Mouse (Mus musculus) spleen, postnatal 4 days (tissue): ENCODE measurements at regions not wholly inside any gene's neighbourhood (a gene's known extent, or its start where the extent isn't known, plus 50 kb on each side); places are given as distances from the start of the nearest gene placed in this dataset.

Source experiments
- DNase-seq, 2 experiments: peaks; one replicate each; pipeline ENCODE4 v3.0.0; 2022; ENCODE audit warnings: low spot score in 2 of 2

DNA sequence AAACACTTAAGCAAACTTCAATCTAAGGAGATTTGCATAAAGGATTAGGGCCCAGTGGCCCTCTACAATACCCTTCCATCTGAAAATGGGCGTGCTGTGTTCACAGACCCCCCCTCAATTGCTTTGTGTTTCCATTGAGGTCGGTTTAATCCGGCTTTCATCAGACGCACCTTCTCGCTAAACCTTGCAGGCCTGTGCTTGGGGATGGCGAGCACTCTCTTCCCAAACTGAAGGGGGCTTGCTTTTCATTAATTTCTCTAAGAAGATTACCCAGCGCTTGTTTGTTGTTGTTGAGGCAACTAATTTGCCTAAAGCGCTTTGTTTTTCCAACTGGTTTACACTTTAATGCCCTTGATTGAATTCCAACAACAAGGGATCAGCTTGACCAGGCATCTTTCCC lies 268.8 kb upstream of the Irx3 start:
- DNase-seq = no peak

DNA sequence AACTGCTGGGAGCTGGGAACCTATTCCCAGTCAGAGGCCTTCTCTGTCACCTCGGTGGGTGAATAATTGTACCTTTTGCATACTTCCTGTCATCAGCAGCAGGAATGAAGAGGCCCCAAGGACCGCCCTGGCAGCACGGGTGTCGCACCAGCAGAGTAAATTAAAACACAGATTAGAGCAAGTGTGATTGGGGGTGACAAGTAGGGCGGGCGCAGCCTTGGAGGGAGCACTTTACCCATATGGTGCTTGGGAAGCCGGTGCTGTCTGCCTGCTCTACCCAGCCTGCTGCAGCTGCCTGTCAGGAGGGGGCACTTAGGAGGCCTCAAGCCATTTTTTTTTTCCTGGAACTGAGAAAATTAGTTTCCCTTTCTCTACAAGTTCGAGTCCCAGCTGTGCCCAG lies 264.6 kb upstream of the Irx3 start:
- no peak for DNase-seq

- DNase-seq = no peak
These were observed 263.8 kb upstream of the Irx3 start for GRCm38 (mm10) chr8:92065554-92066239.

- DNase-seq = no peak
These were observed 263.1 kb upstream of the Irx3 start for GRCm38 (mm10) chr8:92064971-92065370.

DNA sequence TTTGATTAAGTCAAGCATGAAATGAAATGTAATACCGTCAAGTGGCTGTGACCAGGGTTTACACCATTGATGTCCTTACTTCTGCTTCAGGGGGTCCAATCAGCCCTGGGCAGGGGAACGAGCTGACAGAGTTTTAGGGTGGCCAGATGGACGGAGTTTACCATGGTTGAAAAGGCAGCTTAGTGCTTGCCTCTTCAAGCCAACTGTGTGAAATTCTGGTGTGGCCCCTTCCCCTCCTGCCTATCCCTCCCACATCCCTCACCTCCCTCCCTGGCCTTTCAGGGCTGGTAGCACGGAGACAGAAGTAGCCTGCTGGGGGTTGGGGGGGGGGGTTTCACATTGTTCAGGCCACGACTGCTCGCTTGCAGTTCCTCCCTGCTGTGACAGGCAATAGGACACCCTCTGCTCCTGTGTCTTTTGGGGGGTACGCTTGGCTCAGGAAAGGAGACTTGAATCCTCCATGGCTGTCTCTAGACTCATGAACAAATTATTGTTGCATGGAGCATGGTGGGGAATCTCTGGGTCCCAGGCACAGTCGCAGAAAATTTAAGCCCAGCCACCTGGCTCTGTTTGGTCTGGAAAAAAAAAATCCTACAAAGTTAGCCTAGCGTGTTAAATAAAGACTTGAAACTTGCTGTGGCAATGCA lies 262.4 kb upstream of the Irx3 start:
- no peak for DNase-seq

DNA sequence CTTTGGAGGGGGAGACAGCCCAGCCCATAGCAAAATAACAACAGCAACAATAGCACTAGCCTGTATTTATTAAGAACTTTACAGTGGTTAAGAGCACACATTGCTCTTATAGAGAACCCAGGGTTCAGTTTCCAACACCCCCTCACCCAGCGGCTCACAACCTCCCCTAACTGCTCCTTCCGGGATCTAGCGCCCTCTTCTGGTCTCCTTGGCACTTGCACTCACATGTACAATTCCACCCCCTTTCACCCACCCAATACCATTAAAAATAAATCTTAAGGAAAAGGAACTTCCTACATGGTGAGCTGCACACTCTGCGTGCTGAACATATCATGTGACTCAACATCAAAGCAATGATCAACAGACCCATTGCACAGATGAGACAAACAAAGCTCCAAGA lies 261.5 kb upstream of the Irx3 start:
- no peak for DNase-seq

- no peak for DNase-seq
These were observed 257.6 kb upstream of the Irx3 start for GRCm38 (mm10) chr8:92059471-92059870.

GRCm38 (mm10) chr8:92058953-92059352 lies 257.1 kb upstream of the Irx3 start:
- DNase-seq = no peak

DNA sequence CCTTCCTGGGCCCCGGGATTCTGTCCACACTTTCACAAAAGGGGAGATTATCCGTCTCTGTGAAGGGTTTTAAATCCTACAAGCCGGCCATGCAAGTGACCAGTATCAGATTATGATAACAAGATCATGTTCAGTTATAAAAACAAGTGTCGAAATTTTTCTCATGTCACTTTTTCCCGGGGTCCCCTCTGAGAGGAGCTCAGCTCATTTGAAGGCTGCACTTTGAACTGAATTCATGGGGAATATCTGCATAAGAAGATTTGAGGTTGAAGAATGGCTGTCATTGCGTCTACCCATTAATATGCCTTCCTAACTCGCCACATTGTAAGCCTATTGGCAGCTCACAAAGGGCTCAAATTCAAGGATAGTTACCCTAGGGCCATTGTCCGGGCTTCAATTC lies 256.0 kb upstream of the Irx3 start:
- DNase-seq = no peak

- no peak for DNase-seq
These were observed 253.7 kb upstream of the Irx3 start for GRCm38 (mm10) chr8:92055590-92055989.

GRCm38 (mm10) chr8:92044695-92045094 lies 242.8 kb upstream of the Irx3 start:
- DNase-seq = no peak

- no peak for DNase-seq
These were observed 241.1 kb upstream of the Irx3 start for GRCm38 (mm10) chr8:92042951-92043350.

DNA sequence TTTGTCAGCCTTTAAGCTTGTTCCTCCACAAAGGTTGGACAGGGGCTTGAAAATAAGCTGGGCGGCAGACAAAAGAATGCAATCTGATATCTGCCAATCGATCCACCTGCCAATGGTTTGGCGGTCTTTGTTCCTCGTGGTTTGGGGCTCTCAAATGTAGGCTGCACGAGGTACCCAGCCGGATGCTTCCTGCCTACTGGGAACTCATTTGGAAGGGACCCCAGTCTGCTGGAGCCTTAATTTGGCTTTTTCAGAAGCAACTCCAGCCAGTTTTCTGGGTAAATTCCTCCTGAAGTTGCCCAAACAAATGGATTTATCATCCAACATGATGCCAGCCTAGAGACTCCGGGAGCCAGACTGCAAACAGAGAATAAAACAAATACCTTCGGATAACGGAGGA lies 228.1 kb upstream of the Irx3 start:
- DNase-seq = no peak

DNA sequence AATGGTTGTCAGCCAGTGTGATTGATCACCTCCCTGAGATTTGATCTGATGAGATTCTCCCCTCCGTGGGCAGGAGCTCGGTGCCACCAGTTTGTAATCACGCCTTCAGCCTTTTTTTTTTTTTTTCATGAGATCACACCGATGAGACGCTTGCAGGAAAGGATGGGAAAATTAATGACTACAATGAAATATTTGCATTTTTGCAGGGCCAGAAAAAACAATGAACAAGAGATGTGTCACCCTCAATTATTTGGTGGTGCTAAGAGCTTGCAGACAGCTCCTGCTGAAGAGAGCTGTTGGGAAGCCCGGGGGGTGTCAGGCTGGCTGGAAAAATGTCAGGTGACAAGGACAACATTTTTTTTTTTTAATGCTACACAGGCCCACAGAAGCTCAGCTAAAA lies 227.6 kb upstream of the Irx3 start:
- DNase-seq = no peak

DNA sequence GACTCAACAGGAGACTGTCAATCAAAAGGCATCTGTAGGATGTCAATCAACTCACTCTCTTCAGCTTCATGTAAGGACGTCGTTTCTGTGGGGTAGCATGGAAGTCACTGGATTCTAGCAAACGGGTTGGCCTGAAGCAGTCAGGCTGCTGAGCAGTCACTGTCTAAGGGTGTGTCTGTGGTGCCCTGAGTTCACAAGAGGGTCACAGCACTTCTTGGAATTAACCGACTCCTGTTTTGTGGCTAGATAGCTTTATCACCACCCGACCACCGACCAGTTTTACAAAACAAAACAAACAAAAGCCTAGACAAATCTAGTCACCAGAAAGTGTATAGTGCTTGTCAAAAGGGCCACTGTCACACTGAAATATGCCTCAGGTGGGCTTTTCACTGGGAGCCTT lies 226.4 kb upstream of the Irx3 start:
- no peak for DNase-seq

DNA sequence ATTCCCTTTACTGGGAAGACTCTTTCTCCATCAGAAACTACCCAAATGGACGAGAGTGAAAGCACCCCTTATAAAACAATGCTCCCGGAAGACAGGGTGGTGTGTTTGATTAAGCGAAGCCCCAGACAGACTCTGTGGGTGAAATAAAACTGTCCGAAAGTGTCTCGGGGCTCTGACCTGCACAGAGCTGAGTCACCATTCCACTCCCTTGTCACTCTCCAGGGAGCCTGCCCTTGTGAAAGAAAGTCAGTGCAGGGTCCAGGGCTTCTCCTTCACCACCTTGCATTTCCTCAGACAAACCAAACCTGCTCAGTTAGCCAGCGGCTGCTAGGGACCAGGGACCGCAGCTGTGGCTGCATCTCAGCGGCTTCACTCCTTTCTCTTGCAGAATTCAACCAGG lies 222.3 kb upstream of the Irx3 start:
- DNase-seq = no peak

GRCm38 (mm10) chr8:92021521-92021920 lies 219.7 kb upstream of the Irx3 start:
- DNase-seq = no peak

- DNase-seq = no peak
These were observed 212.8 kb upstream of the Irx3 start for GRCm38 (mm10) chr8:92014704-92015103.

GRCm38 (mm10) chr8:92013183-92013582 lies 211.3 kb upstream of the Irx3 start:
- DNase-seq = no peak

- no peak for DNase-seq
These were observed 208.5 kb upstream of the Irx3 start for GRCm38 (mm10) chr8:92010412-92010811.

GRCm38 (mm10) chr8:92008616-92009610 lies 207.0 kb upstream of the Irx3 start:
- no peak for DNase-seq

- DNase-seq = no peak
These were observed 203.2 kb upstream of the Irx3 start for GRCm38 (mm10) chr8:92005091-92005490.

GRCm38 (mm10) chr8:92004532-92004931 lies 202.7 kb upstream of the Irx3 start:
- DNase-seq = no peak
